Mouse (Mus musculus): Measurements from ENCODE around the gene Asf1b.

Asf1b gene

GRCm38 (mm10) chr8:84019738-84020137 is 64.4 kb downstream of the Asf1b start:
- DNase-seq (ENCODE audit: low spot score): no peak

All from ovary, postnatal 36 days (tissue).